Mouse (Mus musculus) cerebellum, adult 2 months (tissue): ENCODE measurements around the gene Phf2.

ENCODE experiments used
- CTCF ChIP-seq: fragments of 200-500 bp; IDR thresholded peaks from 2 replicates; pipeline ENCODE4 v1.5.1; 2011; ENCODE audit warnings: low read depth, mild to moderate bottlenecking, control low read depth, low read length, moderate library complexity, borderline replicate concordance; ENCODE audit not compliant: insufficient read depth
- POLR2A ChIP-seq: fragments of 200-500 bp; IDR thresholded peaks from 2 replicates; pipeline ENCODE4 v1.6.1; 2011; ENCODE audit warnings: low read length, control low read depth, borderline replicate concordance; ENCODE audit not compliant: insufficient read depth

DNA sequence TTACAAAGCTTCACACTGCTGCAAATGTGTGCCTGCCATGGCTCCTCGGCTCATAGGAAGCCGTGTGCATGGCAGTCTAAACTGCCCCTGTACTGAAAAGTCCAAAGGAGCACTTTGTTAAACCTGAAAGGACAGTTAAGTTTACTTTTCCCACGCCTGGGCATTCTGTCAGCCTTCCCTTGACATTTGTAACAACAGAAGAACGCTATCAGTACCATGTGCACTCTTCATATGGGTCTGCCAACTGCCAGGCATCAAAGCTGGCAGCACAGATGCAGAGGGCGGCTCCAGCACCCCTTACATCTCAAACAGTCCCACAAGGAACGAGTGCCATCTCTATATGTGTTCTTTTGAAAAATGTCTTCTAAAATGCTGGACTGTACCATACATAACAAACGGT, 40.5 kb upstream of the Phf2 start:
- TF ChIP-seq CTCF (no peak), POLR2A (no peak)
